Comparison of ENCODE assay signal across 22 mouse cellular contexts in the genomic region with DNA sequence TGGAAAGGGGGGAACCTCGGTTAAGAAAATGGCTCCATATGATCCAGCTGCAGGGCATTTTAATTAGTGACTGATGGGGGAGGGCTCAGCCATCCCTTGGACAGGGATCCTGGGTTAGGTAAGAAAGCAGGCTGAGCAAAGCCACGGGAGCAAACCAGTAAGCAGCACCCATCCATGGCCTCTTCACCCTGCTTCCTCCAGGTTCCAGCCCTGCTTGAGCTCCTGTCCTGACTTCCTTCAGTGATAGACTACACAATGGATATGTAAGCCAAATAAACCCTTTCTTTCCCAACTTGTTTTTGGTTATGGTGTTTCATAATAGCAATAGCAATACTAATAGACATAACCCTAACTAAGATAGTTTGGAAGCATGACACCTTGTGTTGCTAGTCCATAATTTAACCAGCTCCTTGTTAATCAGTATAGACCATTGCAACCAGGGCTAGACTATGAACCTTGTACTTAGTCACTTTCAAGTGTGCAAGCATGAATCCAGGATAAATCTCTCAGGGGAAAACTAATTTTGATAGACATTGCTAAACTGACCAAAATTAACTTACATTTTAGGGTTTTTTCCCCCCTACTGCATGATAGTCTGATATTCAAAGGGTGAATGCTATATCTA.
"Had no signal": no experiment of that assay in that cellular context is flagged by ENCODE, and none has a peak within 500 bp of the region (broad histone marks: within the 10 kb centered on the region; RNA-seq: fewer than 3 reads in every experiment).

No protein-coding gene starts in this region.

- ATAC-seq: forebrain, embryonic 15.5 days; forebrain, postnatal 0 days; hindbrain, postnatal 0 days; intestine, embryonic 16.5 days; liver, embryonic 12.5 days had no signal

- H3K36me3 ChIP-seq: forebrain, embryonic 15.5 days; heart, embryonic 13.5 days; heart, embryonic 15.5 days; hindbrain, embryonic 13.5 days; hindbrain, embryonic 15.5 days; limb, embryonic 13.5 days; limb, embryonic 15.5 days; liver, embryonic 12.5 days had no signal

- DNase-seq: forebrain, postnatal 0 days; gastrocnemius, postnatal 14 days; gastrocnemius, postnatal 36 days; heart, adult 11 months; heart, adult 2 months; heart, postnatal 14 days; heart, postnatal 36 days; left cerebral cortex, postnatal 4 days; lung, adult 18-20 months had no signal

- H3K27me3 ChIP-seq: forebrain, embryonic 15.5 days; heart, embryonic 15.5 days; hindbrain, embryonic 13.5 days; hindbrain, embryonic 15.5 days; limb, embryonic 13.5 days; limb, embryonic 15.5 days had no signal

- H3K27ac ChIP-seq: forebrain, embryonic 15.5 days; heart, adult 2 months; heart, embryonic 13.5 days; heart, embryonic 15.5 days; hindbrain, embryonic 13.5 days; hindbrain, embryonic 15.5 days; hindbrain, postnatal 0 days; layer of hippocampus, adult 2 months; limb, embryonic 13.5 days; limb, embryonic 15.5 days; liver, embryonic 12.5 days; liver, embryonic 14.5 days had no signal

- H3K9me3 ChIP-seq: forebrain, embryonic 15.5 days; heart, embryonic 13.5 days; heart, embryonic 15.5 days; hindbrain, embryonic 13.5 days; hindbrain, embryonic 15.5 days; limb, embryonic 13.5 days; limb, embryonic 15.5 days; liver, embryonic 12.5 days had no signal

- H3K9ac ChIP-seq: forebrain, embryonic 15.5 days; forebrain, postnatal 0 days; heart, embryonic 13.5 days; heart, embryonic 15.5 days; hindbrain, embryonic 13.5 days; hindbrain, embryonic 15.5 days; limb, embryonic 13.5 days; limb, embryonic 15.5 days; liver, embryonic 12.5 days; liver, embryonic 14.5 days had no signal

- H3K4me1 ChIP-seq: forebrain, embryonic 15.5 days; heart, embryonic 13.5 days; heart, embryonic 15.5 days; limb, embryonic 13.5 days; limb, embryonic 15.5 days had no signal

- H3K4me2 ChIP-seq: forebrain, embryonic 15.5 days; heart, embryonic 11.5 days; heart, embryonic 13.5 days; heart, embryonic 15.5 days; hindbrain, embryonic 13.5 days; hindbrain, embryonic 15.5 days; limb, embryonic 13.5 days; limb, embryonic 15.5 days; liver, embryonic 12.5 days had no signal

- H3K4me3 ChIP-seq: forebrain, embryonic 15.5 days; heart, adult 2 months; heart, embryonic 13.5 days; heart, embryonic 15.5 days; hindbrain, embryonic 13.5 days; hindbrain, embryonic 15.5 days; layer of hippocampus, adult 2 months; limb, embryonic 13.5 days; limb, embryonic 15.5 days; liver, embryonic 12.5 days had no signal
